31 mouse cellular contexts compared by ENCODE assay signal in genomic region chr13:81838948-81839347, GRCm38 (mm10).
"Had no signal": no experiment of that assay in that cellular context is flagged by ENCODE, and none has a peak within 500 bp of the region (broad histone marks: within the 10 kb centered on the region; RNA-seq: fewer than 3 reads in every experiment).

No protein-coding gene starts in this region.

- H3K4me3 ChIP-seq: left cerebral cortex, adult 2 months; limb, embryonic 10.5 days; limb, embryonic 12.5 days; limb, embryonic 13.5 days; limb, embryonic 15.5 days; liver, embryonic 12.5 days; liver, embryonic 13.5 days; liver, embryonic 15.5 days; lung, embryonic 15.5 days; megakaryocyte, embryonic 14.5 days; midbrain, embryonic 10.5 days; midbrain, embryonic 12.5 days; midbrain, embryonic 13.5 days; midbrain, embryonic 15.5 days; myocyte had no signal

- H3K4me1 ChIP-seq: limb, embryonic 12.5 days; limb, embryonic 13.5 days; limb, embryonic 15.5 days; liver, embryonic 12.5 days; liver, embryonic 13.5 days; liver, embryonic 15.5 days; megakaryocyte, embryonic 14.5 days; midbrain, embryonic 12.5 days; midbrain, embryonic 13.5 days; midbrain, embryonic 15.5 days had no signal

- ATAC-seq: liver, embryonic 12.5 days; liver, postnatal 0 days; lung, postnatal 0 days; midbrain, embryonic 13.5 days; midbrain, embryonic 15.5 days; midbrain, embryonic 16.5 days had no signal

- H3K9me3 ChIP-seq: limb, embryonic 10.5 days; limb, embryonic 12.5 days; limb, embryonic 13.5 days; limb, embryonic 15.5 days; liver, embryonic 12.5 days; liver, embryonic 13.5 days; liver, embryonic 15.5 days; lung, embryonic 15.5 days; midbrain, embryonic 10.5 days; midbrain, embryonic 12.5 days; midbrain, embryonic 13.5 days; midbrain, embryonic 15.5 days had no signal

- H3K27ac ChIP-seq: left cerebral cortex, adult 2 months; limb, embryonic 10.5 days; limb, embryonic 12.5 days; limb, embryonic 13.5 days; limb, embryonic 15.5 days; liver, embryonic 12.5 days; liver, embryonic 13.5 days; liver, embryonic 14.5 days; liver, embryonic 15.5 days; lung, embryonic 15.5 days; macrophage; midbrain, embryonic 10.5 days; midbrain, embryonic 12.5 days; midbrain, embryonic 13.5 days; midbrain, embryonic 15.5 days had no signal

- H3K27me3 ChIP-seq: limb, embryonic 12.5 days; limb, embryonic 13.5 days; limb, embryonic 15.5 days; liver, embryonic 12.5 days; liver, embryonic 13.5 days; liver, embryonic 15.5 days; lung, embryonic 15.5 days; midbrain, embryonic 12.5 days; midbrain, embryonic 13.5 days; midbrain, embryonic 15.5 days had no signal

- DNase-seq: left cerebral cortex, postnatal 4 days; liver; liver, embryonic 13.5 days; liver, postnatal 0 days; lung, adult 18-20 months; lung, adult 2 months; lung, embryonic 14.5 days; lung, postnatal 10 days; lung, postnatal 14 days; lung, postnatal 36 days; lung, postnatal 4 days; midbrain, embryonic 14.5 days had no signal

- H3K36me3 ChIP-seq: limb, embryonic 10.5 days; limb, embryonic 12.5 days; limb, embryonic 13.5 days; limb, embryonic 15.5 days; liver, embryonic 12.5 days; liver, embryonic 13.5 days; liver, embryonic 15.5 days; lung, embryonic 15.5 days; midbrain, embryonic 10.5 days; midbrain, embryonic 12.5 days; midbrain, embryonic 13.5 days; midbrain, embryonic 15.5 days had no signal

- H3K9ac ChIP-seq: limb, embryonic 12.5 days; limb, embryonic 13.5 days; limb, embryonic 15.5 days; liver, embryonic 12.5 days; liver, embryonic 13.5 days; liver, embryonic 14.5 days; liver, embryonic 15.5 days; liver, postnatal 0 days; lung, embryonic 14.5 days; lung, embryonic 15.5 days; midbrain, embryonic 12.5 days; midbrain, embryonic 13.5 days; midbrain, embryonic 15.5 days had no signal

- H3K4me2 ChIP-seq: limb, embryonic 12.5 days; limb, embryonic 13.5 days; limb, embryonic 15.5 days; liver, embryonic 11.5 days; liver, embryonic 12.5 days; liver, embryonic 13.5 days; liver, embryonic 15.5 days; lung, embryonic 14.5 days; lung, embryonic 15.5 days; midbrain, embryonic 12.5 days; midbrain, embryonic 13.5 days; midbrain, embryonic 15.5 days had no signal
